Mouse (Mus musculus) cerebellum, adult (tissue): Measurements from ENCODE around the gene Prdm8.

Experiments
- ATAC-seq: cut with Nextera tagmentation; 2 replicates; pipeline ENCODE4 v1.9.2; 2017; ENCODE audit warnings: mild to moderate bottlenecking, moderate library complexity, mixed read lengths; ENCODE audit not compliant: insufficient number of reproducible peaks, low FRiP score, low TSS enrichment

Gene Prdm8

GRCm38 (mm10) chr5:98167180-98167824 lies at the start of gene Prdm8:
Gene Prdm8 (plus strand): TSS chr5:98167198.
- ATAC-seq: peak; percentile 90

DNA sequence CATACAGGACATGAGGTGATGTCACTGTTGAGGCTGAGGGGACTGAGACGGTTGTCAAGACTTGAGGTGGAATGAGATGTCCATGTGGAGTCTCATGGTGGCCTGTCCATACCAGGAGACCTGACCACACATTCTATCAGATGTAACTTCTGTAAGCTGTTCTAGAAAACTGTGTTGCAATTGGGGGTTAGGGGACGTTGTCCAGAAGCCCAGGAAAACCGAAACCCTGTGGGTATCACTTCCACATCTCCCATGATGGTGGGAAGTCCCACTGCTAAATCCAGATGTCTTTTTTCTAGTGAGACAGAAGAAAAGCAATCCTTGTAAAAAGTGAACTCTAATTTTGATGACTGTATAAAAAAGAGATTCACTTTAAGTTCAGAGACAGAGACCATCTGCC lies 39.9 kb upstream of the Prdm8 start:
- no peak for ATAC-seq

- ATAC-seq: no peak
These were observed 28.3 kb upstream of the Prdm8 start for GRCm38 (mm10) chr5:98138545-98139296.

DNA sequence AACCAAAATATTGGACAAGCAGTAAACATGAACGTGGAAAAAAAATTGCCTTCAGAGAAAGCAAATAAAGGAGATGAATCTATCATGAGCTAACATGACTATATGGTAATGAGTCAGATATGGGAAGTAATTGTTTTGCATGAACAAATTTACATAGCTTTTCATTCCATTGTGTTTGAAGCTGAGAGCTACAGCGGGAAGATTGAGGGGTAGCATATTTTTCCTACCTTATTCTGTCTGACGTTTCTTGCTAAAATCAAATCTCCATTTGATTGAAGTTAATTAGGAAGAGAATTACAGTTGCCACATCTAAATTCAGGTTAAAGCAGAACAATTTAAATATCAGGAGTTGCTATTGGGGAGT lies 27.7 kb upstream of the Prdm8 start:
- ATAC-seq: no peak

GRCm38 (mm10) chr5:98146895-98147294 lies 20.1 kb upstream of the Prdm8 start:
- ATAC-seq: no peak

DNA sequence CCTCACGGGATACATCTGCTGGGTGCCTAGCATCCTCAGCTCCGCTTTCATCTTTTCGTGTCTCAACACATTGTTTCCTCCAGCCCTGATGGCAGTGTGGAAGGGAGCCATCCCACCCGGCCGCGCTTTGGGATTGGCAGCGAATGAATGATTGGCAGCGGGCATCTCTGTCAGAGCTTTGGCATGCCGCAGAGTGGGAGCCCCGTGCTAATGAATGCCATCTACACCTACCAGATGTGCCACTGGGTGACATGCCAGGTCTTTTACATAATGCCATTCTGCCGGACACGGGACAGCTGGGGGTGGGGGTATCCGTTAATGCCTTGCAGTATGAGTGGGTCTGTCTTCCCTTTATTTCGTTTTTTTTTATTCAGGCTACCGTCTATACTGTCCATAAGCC lies 882 bp upstream of the Prdm8 start:
- ATAC-seq: no peak

DNA sequence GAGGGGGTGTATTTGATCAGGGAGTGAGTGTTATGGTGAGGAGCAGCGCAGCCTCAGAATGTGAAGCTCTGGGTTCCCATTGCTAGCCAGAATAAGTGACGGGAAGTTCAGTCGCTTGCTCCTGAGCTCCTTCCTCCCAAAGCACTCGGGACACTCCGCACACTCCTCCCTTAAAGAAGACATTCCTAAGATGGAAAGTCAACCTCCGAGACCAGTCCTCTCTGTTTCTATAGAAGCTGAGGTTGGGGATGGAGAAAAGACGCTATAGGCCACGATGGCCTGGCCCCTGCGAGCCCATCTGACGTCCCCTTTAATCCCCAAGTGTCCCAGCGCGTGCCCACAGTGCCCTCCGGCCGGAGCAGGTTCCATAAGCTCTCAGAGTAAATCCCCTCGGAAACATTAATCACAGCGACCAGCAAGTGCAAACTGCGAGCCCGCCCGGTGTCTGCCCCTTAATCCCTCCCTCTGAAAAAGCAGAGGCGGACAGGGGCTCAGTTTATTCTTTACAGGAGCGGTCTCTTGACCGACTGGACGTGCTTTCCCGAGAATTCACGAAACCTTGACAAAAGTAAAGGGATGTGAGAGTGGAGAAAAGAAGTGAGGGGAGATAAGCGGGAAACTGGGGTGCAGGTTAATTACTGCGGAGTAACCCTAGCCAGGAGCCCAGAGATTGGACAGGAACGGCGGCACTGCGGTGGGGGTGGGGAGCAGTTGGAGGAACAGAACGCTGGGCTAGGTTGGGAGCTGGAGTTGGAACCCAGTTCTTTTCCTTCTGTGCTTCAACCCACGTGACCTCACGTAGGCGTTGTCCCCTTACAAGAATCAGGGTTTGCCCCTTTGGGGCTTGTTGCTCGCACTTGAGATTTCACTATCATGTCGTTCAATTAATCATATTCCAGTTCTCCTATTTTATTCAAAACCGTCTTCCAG lies 1.6 kb downstream of the Prdm8 start:
- no peak for ATAC-seq

GRCm38 (mm10) chr5:98169376-98170351 lies 2.7 kb downstream of the Prdm8 start:
- no peak for ATAC-seq

DNA sequence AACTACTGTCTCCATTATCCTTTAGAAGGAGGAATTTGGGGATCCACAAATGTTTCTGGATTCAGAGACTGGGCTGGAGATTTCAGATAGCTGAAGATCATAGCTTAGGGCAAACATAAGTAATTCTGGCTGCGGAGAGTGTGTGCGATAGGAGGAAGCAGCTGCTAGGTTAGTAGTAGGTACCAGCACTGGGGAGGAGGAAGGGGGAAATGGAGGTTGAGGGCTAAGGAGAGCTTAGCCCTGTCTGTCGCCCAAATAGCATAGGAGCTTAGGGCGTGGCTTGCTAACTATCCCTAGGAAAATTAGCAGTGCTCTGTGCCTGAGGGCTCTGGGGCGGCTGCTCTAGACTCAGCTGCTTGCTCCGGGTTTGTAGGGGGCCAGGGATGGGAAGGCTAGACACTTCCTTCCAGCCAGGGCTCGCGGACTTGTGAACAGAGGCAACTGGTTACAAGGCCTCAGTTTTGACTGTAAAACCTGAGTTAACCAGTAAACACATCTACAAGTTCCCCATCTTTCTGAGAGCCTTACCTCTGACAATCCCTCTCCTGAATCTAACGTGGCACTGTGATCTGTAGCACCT lies 4.7 kb downstream of the Prdm8 start:
- ATAC-seq: no peak

- ATAC-seq: no peak
These were observed 5.6 kb downstream of the Prdm8 start for GRCm38 (mm10) chr5:98172502-98173181.

- no peak for ATAC-seq
These were observed 6.7 kb downstream of the Prdm8 start for GRCm38 (mm10) chr5:98173694-98174093.

DNA sequence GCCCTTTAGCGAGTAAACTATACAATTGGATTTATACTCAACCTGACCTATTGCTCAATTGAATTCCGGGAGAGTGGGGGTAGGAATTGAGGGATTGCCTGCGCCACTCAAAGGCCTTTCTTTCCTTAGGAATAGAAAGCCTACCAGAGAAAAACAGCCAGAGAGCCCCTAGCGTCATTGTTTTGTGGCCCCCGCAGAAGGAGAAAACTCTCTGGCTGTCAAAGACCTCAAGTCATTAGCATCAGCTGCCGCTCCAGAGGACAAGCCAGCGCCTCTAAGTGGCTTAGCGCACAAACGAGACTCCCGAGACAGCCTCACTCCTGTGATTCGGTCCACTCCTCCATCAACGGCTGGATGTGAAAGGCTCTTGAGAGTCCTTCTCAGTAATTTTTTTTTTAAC lies 12.6 kb downstream of the Prdm8 start:
- ATAC-seq: no peak

- peak; percentile 29; the same call in 1 of the 2 replicates for ATAC-seq
These were observed 13.5 kb downstream of the Prdm8 start for GRCm38 (mm10) chr5:98180461-98180887.

DNA sequence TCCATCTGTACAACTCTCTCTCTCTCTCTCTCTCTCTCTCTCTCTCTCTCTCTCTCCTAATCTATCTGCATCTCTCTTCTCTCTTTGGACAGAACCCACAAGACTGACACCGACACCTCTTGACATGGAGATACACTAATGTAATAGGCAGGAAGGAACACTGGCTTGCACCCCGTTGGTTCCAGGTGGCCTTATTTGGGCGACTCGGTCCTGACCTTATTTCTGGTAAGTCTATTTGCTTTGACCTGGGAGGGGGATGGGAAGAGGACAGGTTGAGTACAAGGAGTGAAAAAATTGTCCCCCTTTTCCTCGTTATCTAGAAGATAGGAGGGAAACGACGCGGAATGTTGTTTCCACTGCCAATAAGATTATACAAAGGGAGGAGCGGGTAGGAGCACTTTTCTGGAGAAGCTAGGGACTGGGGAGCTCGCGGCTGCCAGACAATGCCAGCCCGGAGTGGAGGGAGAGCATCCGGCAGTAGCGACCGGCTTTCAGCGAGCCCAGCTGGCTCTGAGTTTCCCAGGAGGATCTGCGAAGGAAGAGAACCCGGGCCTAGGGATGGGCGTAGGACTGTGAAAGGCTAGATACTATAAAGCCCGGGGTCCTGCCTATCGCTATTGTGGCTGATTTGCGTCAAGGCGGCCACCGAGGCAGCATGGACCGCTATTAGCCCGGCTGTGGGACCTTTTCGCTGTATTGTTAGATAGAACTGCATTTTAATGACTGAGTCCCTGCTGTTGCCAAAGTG lies 14.1 kb downstream of the Prdm8 start:
- ATAC-seq: peak; percentile 59

DNA sequence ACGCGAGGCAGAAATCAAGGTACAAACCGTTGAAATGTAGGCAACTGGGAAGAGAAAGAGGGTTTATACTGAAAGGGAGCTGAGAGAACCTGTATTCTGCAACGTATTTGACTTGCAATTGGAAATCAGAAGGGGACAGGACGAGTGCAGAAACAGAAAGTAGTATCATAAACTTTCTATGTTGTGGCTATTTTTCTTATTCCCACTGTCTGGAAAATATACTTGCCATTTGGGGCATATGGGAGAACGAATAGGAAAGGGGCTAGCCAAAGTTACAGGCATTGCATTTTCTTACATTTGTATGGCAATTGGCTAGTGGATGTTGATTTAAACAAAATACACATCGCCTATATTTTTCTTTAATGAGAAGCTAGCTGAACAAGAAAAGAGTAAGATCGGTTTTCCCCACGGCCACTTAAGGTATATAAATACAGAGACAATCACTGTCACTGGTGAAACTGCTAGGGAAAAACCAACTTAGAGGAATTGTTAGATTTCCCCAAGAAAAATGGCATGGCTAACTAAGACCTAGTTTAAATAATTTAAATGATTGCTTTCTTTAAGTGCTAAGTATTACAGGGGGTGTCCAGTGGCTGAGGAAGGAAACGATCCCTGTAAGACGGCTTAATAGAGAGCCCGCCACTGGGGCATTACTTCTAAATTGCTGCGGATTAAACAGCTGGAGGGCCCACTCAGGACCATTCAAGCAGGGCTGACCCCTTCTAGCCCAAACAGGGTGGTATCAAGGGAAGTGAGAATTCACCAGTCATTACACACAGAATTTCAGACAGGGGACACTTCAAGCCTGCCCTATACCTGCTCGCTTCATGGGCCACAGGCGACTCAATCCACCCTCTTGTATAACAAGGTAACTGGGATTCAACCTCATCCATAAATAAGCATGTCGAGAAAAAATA lies 14.9 kb downstream of the Prdm8 start:
- no peak for ATAC-seq

- no peak for ATAC-seq
These were observed 15.6 kb downstream of the Prdm8 start for GRCm38 (mm10) chr5:98182603-98182920.

GRCm38 (mm10) chr5:98183031-98183595 lies 16.1 kb downstream of the Prdm8 start:
- no peak for ATAC-seq
